Mouse (Mus musculus): ENCODE data around the gene 1600015I10Rik. TPM values are rescaled to one million over a fixed set of nuclear protein-coding genes. Genes with fewer than 3 reads are reported as not detected.

The 1600015I10Rik gene
- polyA plus RNA-seq, 1 experiment from 2014 or later = not detected

Other genes starting within 250 kb of the 1600015I10Rik start
- 0.88 and 1.0 TPM in 2 replicates for gene Gimap4, start 245.3 kb upstream of the 1600015I10Rik start, polyA plus RNA-seq (2015; fragmentation: Nextera tagmentation; extraction: Ambion mirVana)
- gene Gimap6, start 221.7 kb upstream of the 1600015I10Rik start, polyA plus RNA-seq (2015; fragmentation: Nextera tagmentation; extraction: Ambion mirVana) = 6.2 and 7.2 TPM in 2 replicates
- gene Gm28053, start 211.3 kb upstream of the 1600015I10Rik start, polyA plus RNA-seq (2015; fragmentation: Nextera tagmentation; extraction: Ambion mirVana) = 0.62 and 1.2 TPM in 2 replicates
- gene Gimap7, start 211.3 kb upstream of the 1600015I10Rik start, polyA plus RNA-seq (2015; fragmentation: Nextera tagmentation; extraction: Ambion mirVana) = not detected in 2 replicates
- gene Gimap1, start 190.8 kb upstream of the 1600015I10Rik start, polyA plus RNA-seq (2015; fragmentation: Nextera tagmentation; extraction: Ambion mirVana) = 5.2 and 5.4 TPM in 2 replicates
- 1.3 and 1.5 TPM in 2 replicates for gene Gimap5, start 183.7 kb upstream of the 1600015I10Rik start, polyA plus RNA-seq (2015; fragmentation: Nextera tagmentation; extraction: Ambion mirVana)
- not detected in 2 replicates for gene Gimap3, start 159.0 kb upstream of the 1600015I10Rik start, polyA plus RNA-seq (2015; fragmentation: Nextera tagmentation; extraction: Ambion mirVana)
- gene Tmem176a, start 89.0 kb upstream of the 1600015I10Rik start, polyA plus RNA-seq (2015; fragmentation: Nextera tagmentation; extraction: Ambion mirVana) = 17.9 and 19.7 TPM in 2 replicates
- 113 and 127 TPM in 2 replicates for gene Tmem176b, start 88.4 kb upstream of the 1600015I10Rik start, polyA plus RNA-seq (2015; fragmentation: Nextera tagmentation; extraction: Ambion mirVana)
- gene Aoc1, start 57.0 kb upstream of the 1600015I10Rik start, polyA plus RNA-seq (2015; fragmentation: Nextera tagmentation; extraction: Ambion mirVana) = 0.07 TPM in 1 of 2 replicates, not detected in the other
- gene Doxl2, start 45.1 kb downstream of the 1600015I10Rik start, polyA plus RNA-seq (2015; fragmentation: Nextera tagmentation; extraction: Ambion mirVana) = not detected in 2 replicates
- gene Svs1, start 57.0 kb downstream of the 1600015I10Rik start, polyA plus RNA-seq (2015; fragmentation: Nextera tagmentation; extraction: Ambion mirVana) = not detected in 2 replicates
- gene Gpnmb, start 106.7 kb downstream of the 1600015I10Rik start, polyA plus RNA-seq (2015; fragmentation: Nextera tagmentation; extraction: Ambion mirVana) = 0.63 and 0.70 TPM in 2 replicates
- 61.6 and 69.4 TPM in 2 replicates for gene Malsu1, start 143.9 kb downstream of the 1600015I10Rik start, polyA plus RNA-seq (2015; fragmentation: Nextera tagmentation; extraction: Ambion mirVana)